Mouse (Mus musculus) liver, embryonic 14.5 days (tissue): Measurements from ENCODE around the gene Vmn2r95.

Experiments used
- CTCF ChIP-seq: IDR thresholded peaks from 2 replicates; pipeline ENCODE4 v1.5.1; 2016; ENCODE audit warnings: antibody characterized with exemption, low read depth, control low read depth
- EP300 ChIP-seq: IDR thresholded peaks from 2 replicates; pipeline ENCODE4 v1.6.1; 2016; ENCODE audit warnings: antibody characterized with exemption, low read depth

GRCm38 (mm10) chr17:18479885-18480284, 56.0 kb downstream of the Vmn2r95 start:
- TF ChIP-seq CTCF (no peak), EP300 (no peak)
